Mouse (Mus musculus) heart, postnatal 0 days (tissue): ENCODE results near the gene Plpp1. TPM values are rescaled to one million over a fixed set of nuclear protein-coding genes. Genes with fewer than 3 reads are reported as not detected.

Source experiments
- ATAC-seq: fragments of 200-750 bp; cut with Nextera tagmentation; 2 replicates; pipeline ENCODE4 v1.8.0; 2017; ENCODE audit warnings: low read depth, moderate number of reproducible peaks, moderate library complexity; ENCODE audit not compliant: insufficient read depth
- DNase-seq: peaks from one replicate; pipeline ENCODE4 v3.0.0-alpha.2; 2016; ENCODE audit warnings: low spot score
- H3K27ac ChIP-seq: fragments of 300-500 bp; sonication (generic); 2 replicates; pipeline ENCODE4 v1.5.1; 2014; ENCODE audit warnings: low read depth, mild to moderate bottlenecking
- H3K27me3 ChIP-seq: fragments of 300-500 bp; sonication (generic); 2 replicates; pipeline ENCODE4 v1.6.1; 2014; ENCODE audit warnings: low read length, mixed read lengths; ENCODE audit not compliant: control insufficient read depth, insufficient read depth
- H3K36me3 ChIP-seq: fragments of 300-500 bp; sonication (generic); replicated peaks from 2 replicates; pipeline ENCODE4 v1.6.1; 2014; ENCODE audit warnings: low read length, mixed read lengths; ENCODE audit not compliant: control insufficient read depth, insufficient read depth
- H3K4me1 ChIP-seq: fragments of 300-500 bp; sonication (generic); 2 replicates; pipeline ENCODE4 v1.6.1; 2014; ENCODE audit warnings: antibody characterized with exemption; ENCODE audit not compliant: control insufficient read depth, insufficient read depth
- H3K4me2 ChIP-seq: fragments of 300-500 bp; sonication (generic); 2 replicates; pipeline ENCODE4 v1.6.1; 2014; ENCODE audit warnings: low read depth, mild to moderate bottlenecking, low read length, moderate library complexity
- H3K4me3 ChIP-seq: fragments of 300-500 bp; sonication (generic); 2 replicates; pipeline ENCODE4 v1.5.1; 2014; ENCODE audit warnings: low read depth, low read length
- H3K9ac ChIP-seq: fragments of 300-500 bp; sonication (generic); replicated peaks from 2 replicates; pipeline ENCODE4 v1.6.1; 2014; ENCODE audit warnings: low read depth, low read length, mixed read lengths
- H3K9me3 ChIP-seq: fragments of 300-500 bp; sonication (generic); replicated peaks from 2 replicates; pipeline ENCODE4 v1.6.1; 2016; ENCODE audit warnings: low read length; ENCODE audit not compliant: control insufficient read depth
- CTCF ChIP-seq: IDR thresholded peaks from 2 replicates; pipeline ENCODE4 v1.5.1; 2016; ENCODE audit warnings: antibody characterized with exemption, control low read depth, low read depth
- EP300 ChIP-seq: IDR thresholded peaks from 2 replicates; pipeline ENCODE4 v1.6.1; 2016; ENCODE audit warnings: antibody characterized with exemption, low read depth
- WGBS: fragments of 180-500 bp; shearing (Covaris S2); extraction: QIAGEN DNeasy Blood & Tissue Kit; methylation state at CpG from one replicate; pipeline ENCODE4 v1.1.7; 2014; 5-methylcytosine and 5-hydroxymethylcytosine counted together
- polyA plus RNA-seq: library from polyadenylated mRNA; unstranded; fragments of >200 nt; fragmentation: Nextera tagmentation; extraction: Ambion mirVana; gene quantifications from 2 replicates; pipeline ENCODE4 v1.2.1, GENCODE M21; 2015
- total RNA-seq: library from RNA; depleted of rRNA; stranded (reverse); fragments of >200 nt; gene quantifications from 2 replicates; pipeline ENCODE4 v1.2.3, GENCODE M21; 2014; ENCODE audit warnings: low replicate concordance

Plpp1 gene
- total and polyA plus RNA-seq, 2 experiments from 2014 or later, result 101 to 129 TPM

- no peaks in the 10 kb centered on the region for H3K4me1 ChIP-seq
- ATAC-seq (peak; percentile 63), DNase-seq (peak; percentile 77)
- peaks cover 4% of the 10 kb centered on the region; the same call in 1 of the 2 replicates for H3K9me3 ChIP-seq
- 32% methylated on average over 11 of the region's 11 CpGs for WGBS
- H3K36me3 ChIP-seq, result no peaks in the 10 kb centered on the region
- H3K9ac ChIP-seq, result no peak overlapping the region
- no peaks in the 10 kb centered on the region for H3K27me3 ChIP-seq
- peak overlapping the region; percentile 78 for H3K27ac ChIP-seq
- no peak for TF ChIP-seq EP300
- TF ChIP-seq CTCF, result no peak
- H3K4me2 ChIP-seq, result no peak overlapping the region
- H3K4me3 ChIP-seq, result no peak overlapping the region
Measured at GRCm38 (mm10) chr13:112770528-112771328, 29.9 kb upstream of the Plpp1 start.

DNA sequence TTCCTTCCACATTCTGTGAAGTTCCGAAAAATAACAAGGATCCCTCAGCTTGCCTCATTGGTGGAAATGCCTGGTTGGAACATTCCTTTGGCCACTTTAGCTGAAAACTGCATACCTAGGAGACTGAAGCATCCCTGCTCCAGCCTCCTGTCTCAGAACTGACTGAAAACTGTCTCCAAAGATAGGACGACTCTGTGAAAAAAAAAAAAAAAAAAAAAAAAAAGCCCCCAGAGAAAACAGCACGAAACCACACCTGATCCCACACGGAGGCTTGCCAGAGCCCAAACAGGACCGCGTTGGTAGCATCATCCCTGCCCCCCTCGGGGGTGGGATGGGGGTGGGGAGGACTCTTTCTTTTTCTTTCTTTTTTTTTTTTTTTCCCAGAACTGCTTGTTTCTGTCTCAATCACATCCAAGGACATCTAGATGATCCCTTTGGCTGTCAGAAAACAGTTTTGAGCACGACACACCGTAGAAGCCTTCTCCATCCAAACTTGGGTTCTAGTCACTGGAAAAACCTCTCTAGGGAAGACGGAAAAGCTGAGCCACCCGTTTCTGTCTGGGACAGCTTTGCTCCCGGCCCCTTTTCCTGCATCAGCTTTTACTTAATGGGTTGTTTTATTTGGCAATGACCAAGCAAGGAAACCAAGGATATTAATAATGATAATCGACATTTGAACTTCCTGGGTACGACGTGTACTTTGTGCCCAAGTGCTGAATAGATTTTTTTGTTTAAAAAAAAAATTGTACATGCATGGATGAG, 29.0 kb upstream of the Plpp1 start:
- DNase-seq (no peak), ATAC-seq (no peak)
- WGBS, result 31% methylated on average over 15 of the region's 15 CpGs
- Histone ChIP-seq H3K4me3 (no peak overlapping the region), H3K36me3 (no peaks in the 10 kb centered on the region), H3K27ac (peak overlapping the region; percentile 78), H3K27me3 (no peaks in the 10 kb centered on the region), H3K4me1 (no peaks in the 10 kb centered on the region), H3K9ac (no peak overlapping the region), H3K4me2 (no peak overlapping the region), H3K9me3 (peaks cover 4% of the 10 kb centered on the region; the same call in 1 of the 2 replicates)
- TF ChIP-seq EP300 (peak; percentile 55; the same call in 1 of the 2 replicates), CTCF (no peak)

GRCm38 (mm10) chr13:112772252-112772651, 28.3 kb upstream of the Plpp1 start:
- 59% methylated on average over 11 of the region's 11 CpGs for WGBS
- ATAC-seq, result no peak
- 0 out of 2 replicates have a peak, but pooled peaks have one; percentile 12 for TF ChIP-seq EP300
- no peak for TF ChIP-seq CTCF

GRCm38 (mm10) chr13:112772861-112773260, 27.7 kb upstream of the Plpp1 start:
- Histone ChIP-seq H3K4me2 (no peak overlapping the region), H3K9ac (no peak overlapping the region), H3K36me3 (no peaks in the 10 kb centered on the region), H3K4me1 (no peaks in the 10 kb centered on the region), H3K9me3 (no peaks in the 10 kb centered on the region), H3K27ac (peak overlapping the region; percentile 1; the same call in 1 of the 2 replicates), H3K27me3 (no peaks in the 10 kb centered on the region), H3K4me3 (no peak overlapping the region)
- ATAC-seq (no peak), DNase-seq (no peak)
- TF ChIP-seq CTCF, result no peak
- no peak for TF ChIP-seq EP300
- 58% methylated on average over 14 of the region's 14 CpGs for WGBS

More at GRCm38 (mm10) chr13:112772252-112772651, 28.3 kb upstream of the Plpp1 start:
- no peak overlapping the region for H3K4me3 ChIP-seq
- no peaks in the 10 kb centered on the region for H3K27me3 ChIP-seq
- H3K4me2 ChIP-seq, result no peak overlapping the region
- H3K9me3 ChIP-seq, result no peaks in the 10 kb centered on the region
- H3K27ac ChIP-seq, result peak overlapping the region; percentile 65; the same call in 1 of the 2 replicates
- no peak for DNase-seq
- H3K4me1 ChIP-seq, result no peaks in the 10 kb centered on the region
- no peaks in the 10 kb centered on the region for H3K36me3 ChIP-seq
- H3K9ac ChIP-seq, result no peak overlapping the region

DNA sequence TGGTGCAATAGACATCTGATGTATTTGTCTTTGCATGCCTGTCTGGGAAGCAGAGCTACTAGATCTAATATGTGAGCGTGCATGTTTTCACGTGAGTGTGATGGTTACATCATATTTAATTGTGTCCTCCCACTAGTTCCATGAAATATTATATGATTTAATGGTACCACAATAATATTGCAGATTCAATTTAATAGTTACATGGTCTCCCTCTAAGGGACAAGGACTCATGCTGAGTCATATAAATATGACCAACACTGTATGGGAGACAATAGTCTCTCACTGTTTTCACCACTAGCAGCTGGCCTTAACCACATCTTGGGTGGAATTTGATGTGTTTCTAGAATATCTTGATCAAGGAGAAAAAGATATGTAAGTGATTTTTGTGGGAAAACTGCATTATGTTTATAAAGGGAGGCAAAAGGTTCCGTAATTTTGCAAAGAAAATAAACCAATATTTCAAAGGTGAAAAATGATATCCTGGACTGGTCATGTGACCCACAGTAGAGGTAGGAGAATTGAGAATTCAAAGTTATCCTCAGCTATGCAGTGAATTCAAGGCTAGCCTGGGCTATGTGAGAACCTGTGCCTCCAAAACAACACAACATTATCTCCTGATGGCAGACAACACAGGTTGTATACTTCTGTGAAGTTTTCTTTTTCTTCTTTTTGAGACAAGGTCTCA, 26.5 kb upstream of the Plpp1 start:
- no peak for TF ChIP-seq CTCF
- TF ChIP-seq EP300, result no peak
- Histone ChIP-seq H3K27ac (no peak overlapping the region), H3K4me2 (no peak overlapping the region), H3K9me3 (no peaks in the 10 kb centered on the region), H3K4me1 (no peaks in the 10 kb centered on the region), H3K36me3 (no peaks in the 10 kb centered on the region), H3K9ac (no peak overlapping the region), H3K27me3 (no peaks in the 10 kb centered on the region), H3K4me3 (no peak overlapping the region)
- DNase-seq (no peak), ATAC-seq (no peak)
- WGBS, result 90% methylated on average over 3 of the region's 3 CpGs
